Mouse (Mus musculus) bone marrow, adult 2 months (tissue): ENCODE measurements around the gene Tbxas1.

Experiments
- CTCF ChIP-seq: fragments of 200-500 bp; IDR thresholded peaks from 2 replicates; pipeline ENCODE4 v1.5.1; 2011; ENCODE audit warnings: low read length, control low read depth; ENCODE audit not compliant: control insufficient read depth, insufficient read depth
- POLR2A ChIP-seq: fragments of 200-500 bp; IDR thresholded peaks from 2 replicates; pipeline ENCODE4 v1.6.1; 2011; ENCODE audit warnings: low read depth, mild to moderate bottlenecking, control low read depth, low read length, borderline replicate concordance; ENCODE audit not compliant: control insufficient read depth

DNA sequence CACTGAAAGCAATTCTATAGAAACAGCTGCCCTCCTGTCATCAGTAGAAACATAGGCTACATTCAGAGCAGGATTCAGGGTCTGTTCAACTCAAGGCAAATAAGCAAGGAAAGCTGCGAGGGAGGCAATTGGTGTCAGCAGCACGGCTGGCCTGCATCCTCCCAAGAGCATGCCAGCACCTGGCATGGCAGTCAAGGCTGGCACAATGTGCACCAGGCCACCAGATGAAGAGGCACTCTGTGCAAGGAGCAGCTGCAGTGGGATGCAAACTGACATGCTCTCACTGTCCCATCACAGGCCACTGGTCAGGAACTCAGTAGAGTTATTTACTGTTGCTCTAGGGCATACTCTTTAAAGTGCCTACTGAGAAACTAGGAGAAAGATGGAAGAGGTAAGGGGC, 34.8 kb upstream of the Tbxas1 start:
- TF ChIP-seq CTCF (no peak), POLR2A (no peak)
